Mouse (Mus musculus) kidney, embryonic 14.5 days (tissue): ENCODE data around the gene Defb36. TPM values are rescaled to one million over a fixed set of nuclear protein-coding genes. Genes with fewer than 3 reads are reported as not detected.

ENCODE experiments used
- ATAC-seq: fragments of 200-750 bp; cut with Nextera tagmentation; 2 replicates; pipeline ENCODE4 v1.8.0; 2017; ENCODE audit warnings: moderate number of reproducible peaks, mild to moderate bottlenecking, moderate TSS enrichment, moderate library complexity; ENCODE audit not compliant: low FRiP score, low TSS enrichment
- H3K27ac ChIP-seq: fragments of 300-500 bp; sonication (generic); 2 replicates; pipeline ENCODE4 v1.5.1; 2014; ENCODE audit warnings: low read depth, mild to moderate bottlenecking, low read length, moderate library complexity, mixed read lengths
- H3K27me3 ChIP-seq: fragments of 300-500 bp; sonication (generic); 2 replicates; pipeline ENCODE4 v1.6.1; 2014; ENCODE audit warnings: mild to moderate bottlenecking, low read length; ENCODE audit not compliant: control insufficient read depth, insufficient read depth
- H3K36me3 ChIP-seq: fragments of 300-500 bp; sonication (generic); 2 replicates; pipeline ENCODE4 v1.6.1; 2014; ENCODE audit warnings: low read length, mixed read lengths; ENCODE audit not compliant: control insufficient read depth, insufficient read depth
- H3K4me1 ChIP-seq: fragments of 300-500 bp; sonication (generic); 2 replicates; pipeline ENCODE4 v1.6.1; 2014; ENCODE audit warnings: low read length, mixed read lengths; ENCODE audit not compliant: control insufficient read depth, insufficient read depth
- H3K4me2 ChIP-seq: fragments of 300-500 bp; sonication (generic); replicated peaks from 2 replicates; pipeline ENCODE4 v1.6.1; 2014; ENCODE audit warnings: low read depth, mild to moderate bottlenecking, low read length
- H3K4me3 ChIP-seq: fragments of 300-500 bp; sonication (generic); 2 replicates; pipeline ENCODE4 v1.5.1; 2014; ENCODE audit warnings: mild to moderate bottlenecking, low read length
- H3K9ac ChIP-seq: fragments of 300-500 bp; sonication (generic); 2 replicates; pipeline ENCODE4 v1.6.1; 2014; ENCODE audit warnings: low read depth, mild to moderate bottlenecking, low read length, moderate library complexity
- H3K9me3 ChIP-seq: fragments of 300-500 bp; sonication (generic); 2 replicates; pipeline ENCODE4 v1.6.1; 2016; ENCODE audit warnings: low read length; ENCODE audit not compliant: control insufficient read depth
- WGBS: fragments of 180-500 bp; shearing (Covaris S2); extraction: QIAGEN DNeasy Blood & Tissue Kit; methylation state at CpG from one replicate; pipeline ENCODE4 v1.1.7; 2014; 5-methylcytosine and 5-hydroxymethylcytosine counted together
- polyA plus RNA-seq: library from polyadenylated mRNA; unstranded; fragments of >200 nt; fragmentation: Nextera tagmentation; extraction: Ambion mirVana; gene quantifications from 2 replicates; pipeline ENCODE4 v1.2.1, GENCODE M21; 2014

The Defb36 gene
- polyA plus RNA-seq, 1 experiment from 2014 or later: 1.1 TPM

- no peak overlapping the region for H3K27ac ChIP-seq
- no peak overlapping the region for H3K4me3 ChIP-seq
- no peaks in the 10 kb centered on the region for H3K27me3 ChIP-seq
- H3K9ac ChIP-seq: no peak overlapping the region
- no peaks in the 10 kb centered on the region for H3K9me3 ChIP-seq
- no peak for ATAC-seq
- no peak overlapping the region for H3K4me2 ChIP-seq
- H3K36me3 ChIP-seq: no peaks in the 10 kb centered on the region
- WGBS: 78% methylated on average over 4 of the region's 4 CpGs
- 0 out of 2 replicates have a peak, but pooled peaks cover 10% of the 10 kb centered on the region for H3K4me1 ChIP-seq
These were observed 17.1 kb upstream of the Defb36 start for GRCm38 (mm10) chr2:152586926-152587560.

GRCm38 (mm10) chr2:152588450-152588849 lies 15.7 kb upstream of the Defb36 start:
- Histone ChIP-seq H3K9me3 (no peaks in the 10 kb centered on the region), H3K27me3 (no peaks in the 10 kb centered on the region), H3K9ac (no peak overlapping the region), H3K4me3 (no peak overlapping the region), H3K4me1 (0 out of 2 replicates have a peak, but pooled peaks cover 10% of the 10 kb centered on the region), H3K27ac (no peak overlapping the region), H3K36me3 (no peaks in the 10 kb centered on the region), H3K4me2 (no peak overlapping the region)
- ATAC-seq: no peak
- 38% methylated on average over 2 of the region's 2 CpGs for WGBS

- H3K9ac ChIP-seq: no peak overlapping the region
- H3K4me3 ChIP-seq: no peak overlapping the region
- 0 out of 2 replicates have a peak, but pooled peaks cover 10% of the 10 kb centered on the region for H3K4me1 ChIP-seq
- no peak for ATAC-seq
- H3K27me3 ChIP-seq: no peaks in the 10 kb centered on the region
- WGBS: 33% methylated on average over 6 of the region's 6 CpGs
- H3K36me3 ChIP-seq: no peaks in the 10 kb centered on the region
- no peak overlapping the region for H3K27ac ChIP-seq
- no peak overlapping the region for H3K4me2 ChIP-seq
- no peaks in the 10 kb centered on the region for H3K9me3 ChIP-seq
These were observed 15.1 kb upstream of the Defb36 start for GRCm38 (mm10) chr2:152589021-152589420.

- no peaks in the 10 kb centered on the region for H3K9me3 ChIP-seq
- ATAC-seq: no peak
- 66% methylated on average over 7 of the region's 7 CpGs for WGBS
- H3K4me3 ChIP-seq: no peak within 1 kb of the TSS
- H3K9ac ChIP-seq: no peak within 1 kb of the TSS
- no peaks in the 10 kb centered on the region for H3K27me3 ChIP-seq
- H3K4me1 ChIP-seq: no peaks in the 10 kb centered on the region
- no peaks in the 10 kb centered on the region for H3K36me3 ChIP-seq
- no peak within 1 kb of the TSS for H3K27ac ChIP-seq
- no peak within 1 kb of the TSS for H3K4me2 ChIP-seq
These were observed 4.8 kb upstream of the Defb36 start, which contains the start of gene Defb45 for GRCm38 (mm10) chr2:152599299-152599698. Defb45 (minus strand) TSS chr2:152599399.

- 82% methylated on average over 6 of the region's 6 CpGs for WGBS
- H3K9me3 ChIP-seq: no peaks in the 10 kb centered on the region
- H3K9ac ChIP-seq: no peak overlapping the region
- no peak overlapping the region for H3K4me2 ChIP-seq
- no peak overlapping the region for H3K27ac ChIP-seq
- no peak overlapping the region for H3K4me3 ChIP-seq
- H3K36me3 ChIP-seq: no peaks in the 10 kb centered on the region
- no peak for ATAC-seq
- H3K27me3 ChIP-seq: no peaks in the 10 kb centered on the region
- no peaks in the 10 kb centered on the region for H3K4me1 ChIP-seq
These were observed 4.1 kb upstream of the Defb36 start for GRCm38 (mm10) chr2:152600076-152600475.

- Histone ChIP-seq H3K36me3 (no peaks in the 10 kb centered on the region), H3K27me3 (no peaks in the 10 kb centered on the region), H3K27ac (no peak overlapping the region), H3K4me1 (peaks cover 5% of the 10 kb centered on the region; the same call in 1 of the 2 replicates), H3K4me2 (no peak overlapping the region), H3K9ac (no peak overlapping the region), H3K4me3 (no peak overlapping the region), H3K9me3 (no peaks in the 10 kb centered on the region)
- WGBS: 84% methylated on average over 4 of the region's 4 CpGs
- ATAC-seq: no peak
These were observed 2.7 kb upstream of the Defb36 start for GRCm38 (mm10) chr2:152601275-152601960.

- ATAC-seq: peak; percentile 75
- H3K27me3 ChIP-seq: no peaks in the 10 kb centered on the region
- no peak overlapping the region for H3K9ac ChIP-seq
- 10% methylated on average over 6 of the region's 6 CpGs for WGBS
- no peaks in the 10 kb centered on the region for H3K9me3 ChIP-seq
- no peak overlapping the region for H3K4me2 ChIP-seq
- peaks cover 19% of the 10 kb centered on the region for H3K4me1 ChIP-seq
- H3K4me3 ChIP-seq: no peak overlapping the region
- no peaks in the 10 kb centered on the region for H3K36me3 ChIP-seq
- H3K27ac ChIP-seq: peak overlapping the region; percentile 74
These were observed 3.6 kb downstream of the Defb36 start for GRCm38 (mm10) chr2:152607746-152608145.

- H3K9ac ChIP-seq: no peak overlapping the region
- H3K27me3 ChIP-seq: no peaks in the 10 kb centered on the region
- H3K36me3 ChIP-seq: no peaks in the 10 kb centered on the region
- no peak overlapping the region for H3K27ac ChIP-seq
- H3K4me3 ChIP-seq: no peak overlapping the region
- ATAC-seq: no peak
- no peak overlapping the region for H3K4me2 ChIP-seq
- H3K9me3 ChIP-seq: no peaks in the 10 kb centered on the region
- 100% methylated on average over 1 of the region's 1 CpGs for WGBS
- peaks cover 19% of the 10 kb centered on the region for H3K4me1 ChIP-seq
These were observed 4.6 kb downstream of the Defb36 start for GRCm38 (mm10) chr2:152608719-152609118.

GRCm38 (mm10) chr2:152612193-152612592 lies 8.1 kb downstream of the Defb36 start:
- 35% methylated on average over 8 of the region's 8 CpGs for WGBS

More at GRCm38 (mm10) chr2:152612193-152612592, 8.1 kb downstream of the Defb36 start:
- peaks cover 7% of the 10 kb centered on the region; the same call in 1 of the 2 replicates for H3K4me1 ChIP-seq
- H3K27ac ChIP-seq: no peak overlapping the region
- no peaks in the 10 kb centered on the region for H3K27me3 ChIP-seq
- no peaks in the 10 kb centered on the region for H3K36me3 ChIP-seq
- no peak overlapping the region for H3K4me3 ChIP-seq
- H3K9me3 ChIP-seq: no peaks in the 10 kb centered on the region
- peak; percentile 34; the same call in 1 of the 2 replicates for ATAC-seq
- H3K4me2 ChIP-seq: no peak overlapping the region
- no peak overlapping the region for H3K9ac ChIP-seq
